Mouse (Mus musculus): ENCODE results near the gene Bnip1. TPM values are rescaled to one million over a fixed set of nuclear protein-coding genes. Genes with fewer than 3 reads are reported as not detected.
A peak's percentile ranks its signal among the peaks of the same experiment; 100 is the strongest.

The Bnip1 gene
- polyA plus RNA-seq, 1 experiment from 2014 or later: 52.0 TPM

- Histone ChIP-seq H3K27ac (ENCODE audit: low read length) (no peak overlapping the region), H3K27me3 (replicated peaks; ENCODE audit: control insufficient read depth, insufficient read depth, low read length) (peaks cover 87% of the 10 kb centered on the region), H3K4me2 (ENCODE audit: low read depth, low read length) (no peak overlapping the region), H3K9ac (ENCODE audit: low read depth, low read length) (no peak overlapping the region), H3K9me3 (ENCODE audit: control insufficient read depth, low read length) (no peaks in the 10 kb centered on the region), H3K4me1 (ENCODE audit: control insufficient read depth, insufficient read depth, low read length) (peaks cover 11% of the 10 kb centered on the region), H3K36me3 (ENCODE audit: control insufficient read depth, insufficient read depth, low read length) (no peaks in the 10 kb centered on the region), H3K4me3 (ENCODE audit: low read length) (no peak overlapping the region)
- no peak for ATAC-seq
- WGBS: 5% methylated on average over 7 of the region's 7 CpGs
These were observed 56.7 kb downstream of the Bnip1 start for GRCm38 (mm10) chr17:26837546-26837985.

GRCm38 (mm10) chr17:26838191-26838910 lies 57.5 kb downstream of the Bnip1 start:
- ATAC-seq: no peak
- Histone ChIP-seq H3K9me3 (ENCODE audit: control insufficient read depth, low read length) (no peaks in the 10 kb centered on the region), H3K36me3 (ENCODE audit: control insufficient read depth, insufficient read depth, low read length) (no peaks in the 10 kb centered on the region), H3K4me2 (ENCODE audit: low read depth, low read length) (no peak overlapping the region), H3K27ac (ENCODE audit: low read length) (no peak overlapping the region), H3K9ac (ENCODE audit: low read depth, low read length) (no peak overlapping the region), H3K4me1 (ENCODE audit: control insufficient read depth, insufficient read depth, low read length) (peaks cover 11% of the 10 kb centered on the region), H3K27me3 (replicated peaks; ENCODE audit: control insufficient read depth, insufficient read depth, low read length) (peaks cover 95% of the 10 kb centered on the region), H3K4me3 (ENCODE audit: low read length) (no peak overlapping the region)
- whole genome bisulfite sequencing: 1% methylated on average over 37 of the region's 37 CpGs

GRCm38 (mm10) chr17:26838911-26839717 lies 58.2 kb downstream of the Bnip1 start:
- H3K27me3 ChIP-seq (replicated peaks; ENCODE audit: control insufficient read depth, insufficient read depth, low read length): peaks cover 97% of the 10 kb centered on the region
- H3K9ac ChIP-seq (ENCODE audit: low read depth, low read length): no peak overlapping the region
- no peak overlapping the region for H3K27ac ChIP-seq (ENCODE audit: low read length)
- peak overlapping the region; percentile 32; the same call in 1 of the 2 replicates for H3K4me2 ChIP-seq (ENCODE audit: low read depth, low read length)
- no peaks in the 10 kb centered on the region for H3K36me3 ChIP-seq (ENCODE audit: control insufficient read depth, insufficient read depth, low read length)
- H3K9me3 ChIP-seq (ENCODE audit: control insufficient read depth, low read length): no peaks in the 10 kb centered on the region
- WGBS: 1% methylated on average over 87 of the region's 87 CpGs
- peaks cover 11% of the 10 kb centered on the region for H3K4me1 ChIP-seq (ENCODE audit: control insufficient read depth, insufficient read depth, low read length)
- ATAC-seq: peak; percentile 16; the same call in 1 of the 2 replicates
- peak overlapping the region; percentile 27 for H3K4me3 ChIP-seq (ENCODE audit: low read length)

GRCm38 (mm10) chr17:26839718-26840438 lies 59.0 kb downstream of the Bnip1 start:
- H3K9me3 ChIP-seq (ENCODE audit: control insufficient read depth, low read length): no peaks in the 10 kb centered on the region
- peaks cover 97% of the 10 kb centered on the region for H3K27me3 ChIP-seq (replicated peaks; ENCODE audit: control insufficient read depth, insufficient read depth, low read length)
- 2% methylated on average over 26 of the region's 26 CpGs for WGBS
- no peaks in the 10 kb centered on the region for H3K36me3 ChIP-seq (ENCODE audit: control insufficient read depth, insufficient read depth, low read length)
- no peak overlapping the region for H3K9ac ChIP-seq (ENCODE audit: low read depth, low read length)
- H3K4me1 ChIP-seq (ENCODE audit: control insufficient read depth, insufficient read depth, low read length): peaks cover 11% of the 10 kb centered on the region
- ATAC-seq: no peak
- H3K4me2 ChIP-seq (ENCODE audit: low read depth, low read length): peak overlapping the region; percentile 32; the same call in 1 of the 2 replicates
- H3K4me3 ChIP-seq (ENCODE audit: low read length): peak overlapping the region; percentile 27; the same call in 1 of the 2 replicates
- H3K27ac ChIP-seq (ENCODE audit: low read length): no peak overlapping the region

GRCm38 (mm10) chr17:26840439-26840780 lies 59.5 kb downstream of the Bnip1 start:
- no peak overlapping the region for H3K9ac ChIP-seq (ENCODE audit: low read depth, low read length)
- no peak overlapping the region for H3K27ac ChIP-seq (ENCODE audit: low read length)
- 11% methylated on average over 9 of the region's 9 CpGs for WGBS
- no peak overlapping the region for H3K4me2 ChIP-seq (ENCODE audit: low read depth, low read length)
- ATAC-seq: no peak
- peaks cover 11% of the 10 kb centered on the region for H3K4me1 ChIP-seq (ENCODE audit: control insufficient read depth, insufficient read depth, low read length)
- H3K9me3 ChIP-seq (ENCODE audit: control insufficient read depth, low read length): no peaks in the 10 kb centered on the region
- H3K27me3 ChIP-seq (replicated peaks; ENCODE audit: control insufficient read depth, insufficient read depth, low read length): peaks cover 96% of the 10 kb centered on the region
- no peak overlapping the region for H3K4me3 ChIP-seq (ENCODE audit: low read length)
- H3K36me3 ChIP-seq (ENCODE audit: control insufficient read depth, insufficient read depth, low read length): no peaks in the 10 kb centered on the region

- Histone ChIP-seq H3K4me3 (ENCODE audit: low read length) (peak overlapping the region; percentile 21), H3K36me3 (ENCODE audit: control insufficient read depth, insufficient read depth, low read length) (no peaks in the 10 kb centered on the region), H3K4me1 (ENCODE audit: control insufficient read depth, insufficient read depth, low read length) (peaks cover 11% of the 10 kb centered on the region), H3K9ac (ENCODE audit: low read depth, low read length) (no peak overlapping the region), H3K27me3 (replicated peaks; ENCODE audit: control insufficient read depth, insufficient read depth, low read length) (peaks cover 94% of the 10 kb centered on the region), H3K27ac (ENCODE audit: low read length) (no peak overlapping the region), H3K9me3 (ENCODE audit: control insufficient read depth, low read length) (no peaks in the 10 kb centered on the region), H3K4me2 (ENCODE audit: low read depth, low read length) (no peak overlapping the region)
- ATAC-seq: no peak
- WGBS: 1% methylated on average over 45 of the region's 48 CpGs
These were observed 60.3 kb downstream of the Bnip1 start for GRCm38 (mm10) chr17:26840922-26841731.

GRCm38 (mm10) chr17:26841981-26842380 lies 61.1 kb downstream of the Bnip1 start:
- Histone ChIP-seq H3K9ac (ENCODE audit: low read depth, low read length) (no peak overlapping the region), H3K4me3 (ENCODE audit: low read length) (no peak overlapping the region), H3K4me2 (ENCODE audit: low read depth, low read length) (no peak overlapping the region), H3K27me3 (replicated peaks; ENCODE audit: control insufficient read depth, insufficient read depth, low read length) (peaks cover 90% of the 10 kb centered on the region), H3K4me1 (ENCODE audit: control insufficient read depth, insufficient read depth, low read length) (peaks cover 11% of the 10 kb centered on the region), H3K9me3 (ENCODE audit: control insufficient read depth, low read length) (no peaks in the 10 kb centered on the region), H3K27ac (ENCODE audit: low read length) (no peak overlapping the region), H3K36me3 (ENCODE audit: control insufficient read depth, insufficient read depth, low read length) (no peaks in the 10 kb centered on the region)
- no peak for ATAC-seq
- WGBS: 5% methylated on average over 5 of the region's 5 CpGs
